Mouse (Mus musculus) small intestine, adult 2 months (tissue): ENCODE measurements around the gene Pappa2.

ENCODE experiments used
- CTCF ChIP-seq: fragments of 200-500 bp; IDR thresholded peaks from 2 replicates; pipeline ENCODE4 v1.5.1; 2012; ENCODE audit warnings: low read depth, mild to moderate bottlenecking, control low read depth, inconsistent platforms, low read length, moderate library complexity, mixed read lengths; ENCODE audit not compliant: insufficient replicate concordance, insufficient read length; ENCODE audit errors: extremely low read depth
- POLR2A ChIP-seq: fragments of 200-500 bp; IDR thresholded peaks from 2 replicates; pipeline ENCODE4 v1.6.1; 2012; ENCODE audit warnings: low read depth, mild to moderate bottlenecking, control low read depth, inconsistent platforms, low read length, moderate library complexity

- TF ChIP-seq POLR2A (no peak), CTCF (no peak)
Measured at GRCm38 (mm10) chr1:159014940-159015660, 34.8 kb upstream of the Pappa2 start.
